Mouse (Mus musculus): ENCODE results near the gene Catsperg1. TPM values are rescaled to one million over a fixed set of nuclear protein-coding genes. Genes with fewer than 3 reads are reported as not detected.

Catsperg1 gene
- polyA plus RNA-seq, 1 experiment from 2014 or later, result 1.2 TPM

- Histone ChIP-seq H3K4me2 (replicated peaks; ENCODE audit: low read depth, low read length) (peak overlapping the region; percentile 62), H3K4me3 (ENCODE audit: low read length) (no peak overlapping the region; the same call in 1 of the 2 replicates), H3K36me3 (ENCODE audit: insufficient read depth, low read length) (no peaks in the 10 kb centered on the region; the same call in 1 of the 2 replicates), H3K27me3 (ENCODE audit: insufficient read depth, low read length) (peaks cover 10% of the 10 kb centered on the region), H3K9me3 (ENCODE audit: low read length) (no peaks in the 10 kb centered on the region), H3K9ac (replicated peaks; ENCODE audit: low read length) (no peak overlapping the region), H3K4me1 (ENCODE audit: insufficient read depth, low read length) (peaks cover 34% of the 10 kb centered on the region), H3K27ac (ENCODE audit: low read length) (no peak overlapping the region)
- no peak for ATAC-seq (ENCODE audit: low FRiP score, low TSS enrichment)
- 14% methylated on average over 19 of the region's 19 CpGs for WGBS
Observed at GRCm38 (mm10) chr7:29167656-29168055, 46.2 kb downstream of the Catsperg1 start.

GRCm38 (mm10) chr7:29162750-29163525 lies 50.9 kb downstream of the Catsperg1 start:
- no peaks in the 10 kb centered on the region for H3K9me3 ChIP-seq (ENCODE audit: low read length)
- H3K4me3 ChIP-seq (ENCODE audit: low read length), result no peak overlapping the region
- H3K4me2 ChIP-seq (replicated peaks; ENCODE audit: low read depth, low read length), result no peak overlapping the region; the same call in 1 of the 2 replicates
- WGBS, result 18% methylated on average over 9 of the region's 9 CpGs
- peaks cover 10% of the 10 kb centered on the region for H3K4me1 ChIP-seq (ENCODE audit: insufficient read depth, low read length)
- no peak overlapping the region for H3K9ac ChIP-seq (replicated peaks; ENCODE audit: low read length)
- H3K36me3 ChIP-seq (ENCODE audit: insufficient read depth, low read length), result peaks cover 4% of the 10 kb centered on the region
- no peak overlapping the region for H3K27ac ChIP-seq (ENCODE audit: low read length)
- peaks cover 14% of the 10 kb centered on the region for H3K27me3 ChIP-seq (ENCODE audit: insufficient read depth, low read length)
- ATAC-seq (ENCODE audit: low FRiP score, low TSS enrichment), result peak; percentile 77

- Histone ChIP-seq H3K36me3 (ENCODE audit: insufficient read depth, low read length) (peaks cover 4% of the 10 kb centered on the region), H3K4me2 (replicated peaks; ENCODE audit: low read depth, low read length) (no peak overlapping the region), H3K9me3 (ENCODE audit: low read length) (no peaks in the 10 kb centered on the region), H3K9ac (replicated peaks; ENCODE audit: low read length) (no peak overlapping the region), H3K4me3 (ENCODE audit: low read length) (no peak overlapping the region), H3K27me3 (ENCODE audit: insufficient read depth, low read length) (peaks cover 18% of the 10 kb centered on the region), H3K27ac (ENCODE audit: low read length) (0 out of 2 replicates have a peak overlapping the region, but pooled peaks have one; percentile 17), H3K4me1 (ENCODE audit: insufficient read depth, low read length) (peaks cover 10% of the 10 kb centered on the region)
- 78% methylated on average over 5 of the region's 5 CpGs for WGBS
- ATAC-seq (ENCODE audit: low FRiP score, low TSS enrichment), result no peak
Observed at GRCm38 (mm10) chr7:29162294-29162693, 51.5 kb downstream of the Catsperg1 start.

- Histone ChIP-seq H3K4me1 (ENCODE audit: insufficient read depth, low read length) (peaks cover 14% of the 10 kb centered on the region), H3K27ac (ENCODE audit: low read length) (no peak overlapping the region), H3K9ac (replicated peaks; ENCODE audit: low read length) (no peak overlapping the region), H3K9me3 (ENCODE audit: low read length) (no peaks in the 10 kb centered on the region), H3K27me3 (ENCODE audit: insufficient read depth, low read length) (peaks cover 18% of the 10 kb centered on the region), H3K4me2 (replicated peaks; ENCODE audit: low read depth, low read length) (no peak overlapping the region), H3K36me3 (ENCODE audit: insufficient read depth, low read length) (peaks cover 10% of the 10 kb centered on the region), H3K4me3 (ENCODE audit: low read length) (no peak overlapping the region)
- 2% methylated on average over 5 of the region's 5 CpGs for WGBS
- no peak for ATAC-seq (ENCODE audit: low FRiP score, low TSS enrichment)
Observed at GRCm38 (mm10) chr7:29158264-29158663, 55.6 kb downstream of the Catsperg1 start.

- peaks cover 5% of the 10 kb centered on the region; the same call in 1 of the 2 replicates for H3K36me3 ChIP-seq (ENCODE audit: insufficient read depth, low read length)
- WGBS, result 3% methylated on average over 58 of the region's 68 CpGs
- peak within 1 kb of the TSS; percentile 88 for H3K4me3 ChIP-seq (ENCODE audit: low read length)
- no peaks in the 10 kb centered on the region for H3K9me3 ChIP-seq (ENCODE audit: low read length)
- peak within 1 kb of the TSS; percentile 92 for H3K27ac ChIP-seq (ENCODE audit: low read length)
- H3K27me3 ChIP-seq (ENCODE audit: insufficient read depth, low read length), result peaks cover 18% of the 10 kb centered on the region
- H3K4me1 ChIP-seq (ENCODE audit: insufficient read depth, low read length), result peaks cover 5% of the 10 kb centered on the region; the same call in 1 of the 2 replicates
- peak within 1 kb of the TSS; percentile 88 for H3K9ac ChIP-seq (replicated peaks; ENCODE audit: low read length)
- ATAC-seq (ENCODE audit: low FRiP score, low TSS enrichment), result peak; percentile 88
- H3K4me2 ChIP-seq (replicated peaks; ENCODE audit: low read depth, low read length), result peak within 1 kb of the TSS; percentile 92
Observed at GRCm38 (mm10) chr7:29155838-29156782, 57.7 kb downstream of the Catsperg1 start, which contains the start of gene Fam98c. Gene Fam98c (minus strand): TSS chr7:29156234.

- peak overlapping the region; percentile 92 for H3K27ac ChIP-seq (ENCODE audit: low read length)
- peaks cover 5% of the 10 kb centered on the region; the same call in 1 of the 2 replicates for H3K4me1 ChIP-seq (ENCODE audit: insufficient read depth, low read length)
- 8% methylated on average over 35 of the region's 37 CpGs for WGBS
- peaks cover 18% of the 10 kb centered on the region for H3K27me3 ChIP-seq (ENCODE audit: insufficient read depth, low read length)
- peak overlapping the region; percentile 88 for H3K4me3 ChIP-seq (ENCODE audit: low read length)
- peaks cover 5% of the 10 kb centered on the region; the same call in 1 of the 2 replicates for H3K36me3 ChIP-seq (ENCODE audit: insufficient read depth, low read length)
- no peaks in the 10 kb centered on the region for H3K9me3 ChIP-seq (ENCODE audit: low read length)
- peak overlapping the region; percentile 92 for H3K4me2 ChIP-seq (replicated peaks; ENCODE audit: low read depth, low read length)
- H3K9ac ChIP-seq (replicated peaks; ENCODE audit: low read length), result peak overlapping the region; percentile 88
- peak; percentile 92 for ATAC-seq (ENCODE audit: low FRiP score, low TSS enrichment)
Observed at GRCm38 (mm10) chr7:29155196-29155837, 58.5 kb downstream of the Catsperg1 start.

GRCm38 (mm10) chr7:29154018-29154720 lies 59.7 kb downstream of the Catsperg1 start:
- H3K9me3 ChIP-seq (ENCODE audit: low read length), result no peaks in the 10 kb centered on the region
- 95% methylated on average over 14 of the region's 14 CpGs for WGBS
- ATAC-seq (ENCODE audit: low FRiP score, low TSS enrichment), result no peak
- no peak overlapping the region for H3K4me3 ChIP-seq (ENCODE audit: low read length)
- H3K4me2 ChIP-seq (replicated peaks; ENCODE audit: low read depth, low read length), result no peak overlapping the region
- peaks cover 5% of the 10 kb centered on the region; the same call in 1 of the 2 replicates for H3K36me3 ChIP-seq (ENCODE audit: insufficient read depth, low read length)
- peaks cover 16% of the 10 kb centered on the region for H3K27me3 ChIP-seq (ENCODE audit: insufficient read depth, low read length)
- H3K9ac ChIP-seq (replicated peaks; ENCODE audit: low read length), result no peak overlapping the region
- H3K4me1 ChIP-seq (ENCODE audit: insufficient read depth, low read length), result peaks cover 5% of the 10 kb centered on the region; the same call in 1 of the 2 replicates
- no peak overlapping the region for H3K27ac ChIP-seq (ENCODE audit: low read length)

- ATAC-seq (ENCODE audit: low FRiP score, low TSS enrichment), result no peak
- Histone ChIP-seq H3K4me3 (ENCODE audit: low read length) (no peak overlapping the region), H3K4me2 (replicated peaks; ENCODE audit: low read depth, low read length) (no peak overlapping the region), H3K27ac (ENCODE audit: low read length) (no peak overlapping the region), H3K27me3 (ENCODE audit: insufficient read depth, low read length) (no peaks in the 10 kb centered on the region), H3K9me3 (ENCODE audit: low read length) (no peaks in the 10 kb centered on the region), H3K9ac (replicated peaks; ENCODE audit: low read length) (no peak overlapping the region), H3K36me3 (ENCODE audit: insufficient read depth, low read length) (peaks cover 5% of the 10 kb centered on the region; the same call in 1 of the 2 replicates), H3K4me1 (ENCODE audit: insufficient read depth, low read length) (peaks cover 5% of the 10 kb centered on the region; the same call in 1 of the 2 replicates)
- 67% methylated on average over 10 of the region's 10 CpGs for WGBS
Observed at GRCm38 (mm10) chr7:29151486-29151885, 62.3 kb downstream of the Catsperg1 start.
